Mouse (Mus musculus) hindbrain, embryonic 12.5 days (tissue): ENCODE data around the gene Slc13a3. TPM values are rescaled to one million over a fixed set of nuclear protein-coding genes. Genes with fewer than 3 reads are reported as not detected.
"Not testable (repeated sequence)": the region's sequence is repeated elsewhere in the genome, so short reads cannot be mapped to it uniquely, and the experiment has no call there.

Experiments
- ATAC-seq: fragments of 200-750 bp; cut with Nextera tagmentation; 2 replicates; pipeline ENCODE4 v1.8.0; 2017; ENCODE audit warnings: moderate TSS enrichment; ENCODE audit not compliant: low FRiP score
- H3K27ac ChIP-seq: fragments of 300-500 bp; sonication (generic); 2 replicates; pipeline ENCODE4 v1.5.1; 2016; ENCODE audit warnings: mild to moderate bottlenecking
- H3K27me3 ChIP-seq: fragments of 300-500 bp; sonication (generic); 2 replicates; pipeline ENCODE4 v1.6.1; 2016; ENCODE audit warnings: mild to moderate bottlenecking
- H3K36me3 ChIP-seq: fragments of 300-500 bp; sonication (generic); 2 replicates; pipeline ENCODE4 v1.6.1; 2016; ENCODE audit warnings: mild to moderate bottlenecking
- H3K4me1 ChIP-seq: fragments of 300-500 bp; sonication (generic); 2 replicates; pipeline ENCODE4 v1.6.1; 2016
- H3K4me2 ChIP-seq: fragments of 300-500 bp; sonication (generic); replicated peaks from 2 replicates; pipeline ENCODE4 v1.6.1; 2016; ENCODE audit warnings: mild to moderate bottlenecking
- H3K4me3 ChIP-seq: fragments of 300-500 bp; sonication (generic); 2 replicates; pipeline ENCODE4 v1.5.1; 2016; ENCODE audit warnings: mild to moderate bottlenecking
- H3K9ac ChIP-seq: fragments of 300-500 bp; sonication (generic); 2 replicates; pipeline ENCODE4 v1.6.1; 2016; ENCODE audit warnings: mild to moderate bottlenecking, moderate library complexity
- H3K9me3 ChIP-seq: fragments of 300-500 bp; sonication (generic); replicated peaks from 2 replicates; pipeline ENCODE4 v1.6.1; 2016; ENCODE audit warnings: mild to moderate bottlenecking
- WGBS: fragments of 180-500 bp; shearing (Covaris S2); methylation state at CpG from one replicate; pipeline ENCODE4 v1.1.7; 2016; 5-methylcytosine and 5-hydroxymethylcytosine counted together
- polyA plus RNA-seq: library from polyadenylated mRNA; unstranded; fragments of >200 nt; fragmentation: Nextera tagmentation; extraction: Ambion mirVana; gene quantifications from 2 replicates; pipeline ENCODE4 v1.2.1, GENCODE M21; 2016

The Slc13a3 gene
- polyA plus RNA-seq, result 0.55 and 1.2 TPM in 2 replicates

DNA sequence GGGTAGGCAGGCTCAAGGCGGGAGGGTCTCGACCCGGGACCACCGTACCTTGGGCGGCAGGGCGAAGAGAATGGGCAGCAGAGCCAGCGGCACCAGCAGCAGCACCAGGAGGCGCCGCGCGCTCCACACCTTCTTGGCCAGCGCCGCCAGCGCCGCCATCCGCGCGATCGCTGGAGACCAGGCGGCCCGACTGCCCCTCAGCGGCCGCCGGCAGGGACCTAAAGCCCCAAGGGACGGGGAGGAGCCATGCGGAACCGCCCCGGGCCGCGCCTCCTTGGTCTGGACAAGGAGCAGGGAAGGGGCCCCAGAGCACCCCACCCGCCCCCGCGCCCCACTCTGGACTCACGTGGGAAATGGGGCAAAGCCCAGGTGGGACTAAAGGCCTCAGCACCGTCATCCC, at the start of gene Slc13a3:
Gene Slc13a3, minus strand, starts transcription at position 228 of the 400 bp plus-strand sequence.
- H3K9me3 ChIP-seq, result no peaks in the 10 kb centered on the region
- no peak within 1 kb of the TSS for H3K27ac ChIP-seq
- peak within 1 kb of the TSS; percentile 51 for H3K4me2 ChIP-seq
- H3K9ac ChIP-seq, result peak within 1 kb of the TSS; percentile 43
- no peaks in the 10 kb centered on the region for H3K36me3 ChIP-seq
- peaks cover 17% of the 10 kb centered on the region for H3K4me1 ChIP-seq
- peaks cover 32% of the 10 kb centered on the region for H3K27me3 ChIP-seq
- no peak for ATAC-seq
- H3K4me3 ChIP-seq, result peak within 1 kb of the TSS; percentile 24
- WGBS, result 3% methylated on average over 31 of the region's 35 CpGs

DNA sequence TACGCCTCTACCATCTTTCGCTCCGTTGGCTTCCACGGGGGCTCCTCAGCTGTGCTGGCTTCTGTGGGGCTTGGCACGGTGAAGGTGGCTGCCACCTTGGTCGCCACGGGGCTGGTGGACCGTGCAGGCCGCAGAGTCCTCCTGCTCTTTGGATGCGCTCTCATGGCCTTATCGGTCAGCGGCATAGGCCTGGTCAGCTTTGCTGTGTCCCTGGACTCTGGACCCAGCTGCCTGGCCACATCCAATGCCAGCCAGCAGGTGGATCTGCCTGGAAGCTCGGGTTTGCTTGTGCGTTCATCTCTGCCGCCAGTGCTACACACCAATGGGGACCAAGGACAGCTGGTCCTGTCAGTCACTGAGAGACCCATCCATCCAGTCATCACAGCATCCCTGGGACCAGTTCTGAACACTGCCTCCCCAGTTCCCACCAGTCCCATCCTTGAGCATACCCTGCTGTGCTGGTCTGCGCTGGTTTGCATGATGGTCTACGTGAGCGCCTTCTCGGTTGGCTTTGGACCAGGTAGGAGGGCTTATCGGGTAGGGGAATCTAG, 42.2 kb upstream of the Slc13a3 start:
- WGBS, result 94% methylated on average over 20 of the region's 20 CpGs
- no peak for ATAC-seq
- Histone ChIP-seq H3K4me1 (peaks cover 16% of the 10 kb centered on the region), H3K27me3 (no peaks in the 10 kb centered on the region), H3K4me2 (no peak overlapping the region), H3K9ac (no peak overlapping the region), H3K4me3 (no peak overlapping the region), H3K9me3 (no peaks in the 10 kb centered on the region), H3K36me3 (no peaks in the 10 kb centered on the region), H3K27ac (no peak overlapping the region)

DNA sequence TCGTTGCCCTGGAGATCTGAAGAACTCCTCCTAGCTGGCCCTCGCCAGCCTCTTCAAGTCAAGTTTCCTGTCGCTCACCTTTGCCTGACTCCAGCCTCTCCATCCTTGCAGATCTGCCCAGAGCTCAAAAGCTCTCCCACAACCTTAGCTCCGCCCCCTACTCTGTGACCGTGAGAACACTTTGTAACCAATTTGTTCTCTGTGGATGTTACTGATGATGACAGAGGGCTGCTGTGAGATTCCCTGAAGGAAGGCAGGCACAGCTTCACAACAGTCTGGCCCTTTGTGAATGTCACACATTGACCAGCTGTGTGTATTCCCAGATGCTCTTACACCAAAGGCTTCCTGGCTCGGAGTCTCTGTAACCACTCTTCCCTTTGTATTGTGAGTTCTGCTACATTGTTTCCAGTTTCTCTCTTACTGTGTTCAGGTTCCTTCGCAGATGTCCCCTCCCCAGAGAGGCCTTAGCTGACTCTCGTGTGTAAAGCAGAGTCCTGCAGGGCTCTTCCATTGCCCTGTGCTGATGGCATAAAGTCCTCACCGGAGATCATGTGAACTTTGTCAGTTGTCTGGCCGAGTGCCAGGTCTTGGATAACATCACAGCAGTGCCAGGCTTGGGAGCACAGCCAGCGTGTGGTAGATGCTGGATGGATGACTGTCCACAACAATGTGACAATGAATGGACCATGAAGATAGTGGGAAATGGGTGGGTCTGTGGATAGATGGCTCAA, 40.0 kb upstream of the Slc13a3 start:
- WGBS, result 36% methylated on average over 11 of the region's 11 CpGs
- H3K27me3 ChIP-seq, result no peaks in the 10 kb centered on the region
- no peaks in the 10 kb centered on the region for H3K9me3 ChIP-seq
- peak overlapping the region; percentile 58 for H3K27ac ChIP-seq
- ATAC-seq, result peak; percentile 64
- peaks cover 16% of the 10 kb centered on the region for H3K4me1 ChIP-seq
- H3K4me2 ChIP-seq, result no peak overlapping the region
- no peak overlapping the region for H3K4me3 ChIP-seq
- H3K9ac ChIP-seq, result no peak overlapping the region
- H3K36me3 ChIP-seq, result no peaks in the 10 kb centered on the region

DNA sequence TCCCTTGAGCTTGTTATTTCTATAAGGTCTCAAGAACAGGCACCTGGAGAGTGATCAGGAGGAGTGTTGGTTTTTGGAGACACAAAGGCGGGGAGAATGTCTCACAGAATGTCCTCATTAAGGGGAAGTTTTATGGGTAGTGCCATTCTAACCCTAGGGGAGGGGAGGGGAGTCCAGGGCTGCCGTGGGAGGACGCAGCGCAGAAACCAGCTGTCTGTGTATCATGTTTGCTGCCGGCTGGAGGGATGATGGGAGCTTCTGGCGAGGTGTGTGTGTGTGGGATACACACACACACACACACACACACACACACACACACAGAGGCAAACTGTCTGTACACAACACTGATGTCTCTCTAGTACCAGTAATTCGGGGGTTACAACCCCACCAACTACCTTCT, 39.4 kb upstream of the Slc13a3 start:
- no peak overlapping the region for H3K9ac ChIP-seq
- no peak for ATAC-seq
- peak overlapping the region; percentile 58; the same call in 1 of the 2 replicates for H3K27ac ChIP-seq
- H3K27me3 ChIP-seq, result no peaks in the 10 kb centered on the region
- 48% methylated on average over 7 of the region's 7 CpGs for WGBS
- peaks cover 16% of the 10 kb centered on the region for H3K4me1 ChIP-seq
- no peak overlapping the region for H3K4me2 ChIP-seq
- H3K4me3 ChIP-seq, result no peak overlapping the region
- no peaks in the 10 kb centered on the region for H3K9me3 ChIP-seq
- no peaks in the 10 kb centered on the region for H3K36me3 ChIP-seq

DNA sequence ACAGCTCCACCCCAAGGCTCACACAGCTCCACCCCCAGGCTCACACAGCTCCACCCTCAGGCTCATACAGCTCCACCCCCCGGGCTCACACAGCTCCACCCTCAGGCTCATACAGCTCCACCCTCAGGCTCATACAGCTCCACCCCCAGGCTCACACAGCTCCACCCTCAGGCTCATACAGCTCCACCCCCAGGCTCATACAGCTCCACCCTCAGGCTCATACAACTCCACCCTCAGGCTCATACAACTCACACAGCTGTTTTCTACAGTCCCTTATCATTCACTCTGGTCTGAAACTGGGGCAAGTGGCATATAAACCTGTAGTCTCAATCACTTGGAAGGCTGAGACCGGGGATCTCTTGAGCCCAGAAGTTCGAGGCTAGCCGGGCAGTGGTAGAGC, 38.5 kb upstream of the Slc13a3 start:
- not testable (repeated sequence) for H3K9ac ChIP-seq, H3K4me3 ChIP-seq, H3K9me3 ChIP-seq, H3K27ac ChIP-seq, H3K36me3 ChIP-seq, ATAC-seq, H3K27me3 ChIP-seq, H3K4me2 ChIP-seq
- peaks cover 16% of the 10 kb centered on the region for H3K4me1 ChIP-seq
- WGBS, result 90% methylated on average over 4 of the region's 4 CpGs

DNA sequence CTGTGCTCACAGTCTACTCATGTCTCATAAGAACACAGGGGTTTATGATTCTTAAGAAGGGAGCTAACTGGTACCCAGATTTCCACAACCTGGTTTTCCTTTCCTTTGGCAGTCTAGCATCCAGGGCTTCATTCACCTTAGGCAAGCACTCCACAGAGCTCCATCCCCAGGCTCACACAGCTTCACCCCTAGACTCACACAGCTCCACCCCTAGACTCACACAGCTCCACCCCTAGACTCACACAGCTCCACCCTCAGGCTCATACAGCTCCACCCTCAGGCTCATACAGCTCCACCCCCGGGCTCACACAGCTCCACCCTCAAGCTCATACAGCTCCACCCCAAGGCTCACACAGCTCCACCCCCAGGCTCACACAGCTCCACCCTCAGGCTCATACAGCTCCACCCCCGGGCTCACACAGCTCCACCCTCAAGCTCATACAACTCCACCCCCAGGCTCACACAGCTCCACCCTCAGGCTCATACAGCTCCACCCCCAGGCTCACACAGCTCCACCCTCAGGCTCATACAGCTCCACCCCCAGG, 38.0 kb upstream of the Slc13a3 start:
- WGBS, result 81% methylated on average over 2 of the region's 2 CpGs
- H3K27ac ChIP-seq, H3K36me3 ChIP-seq, H3K9me3 ChIP-seq, H3K4me3 ChIP-seq, ATAC-seq, H3K4me2 ChIP-seq, H3K9ac ChIP-seq, H3K27me3 ChIP-seq: not testable (repeated sequence)
- H3K4me1 ChIP-seq, result peaks cover 16% of the 10 kb centered on the region

DNA sequence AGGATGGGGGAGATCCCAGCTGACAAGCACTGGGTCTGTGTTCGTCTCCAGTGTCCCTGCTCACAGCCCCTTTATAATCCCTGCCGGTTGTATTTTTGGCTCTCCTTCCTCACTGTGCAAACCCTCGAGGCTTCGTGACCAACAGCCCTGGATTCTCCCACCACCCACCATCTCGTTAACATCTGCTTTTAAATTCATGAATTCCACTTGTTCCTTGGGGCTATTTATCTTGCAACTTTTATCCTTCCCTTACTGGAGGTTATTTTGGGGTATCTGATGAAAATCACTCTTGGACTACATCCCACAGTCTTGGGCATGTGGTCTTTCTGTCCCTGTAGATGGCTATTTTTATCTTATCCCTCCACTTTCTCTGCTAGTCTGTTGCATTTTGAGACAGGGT, 37.4 kb upstream of the Slc13a3 start:
- no peak overlapping the region for H3K4me3 ChIP-seq
- WGBS, result 68% methylated on average over 5 of the region's 5 CpGs

DNA sequence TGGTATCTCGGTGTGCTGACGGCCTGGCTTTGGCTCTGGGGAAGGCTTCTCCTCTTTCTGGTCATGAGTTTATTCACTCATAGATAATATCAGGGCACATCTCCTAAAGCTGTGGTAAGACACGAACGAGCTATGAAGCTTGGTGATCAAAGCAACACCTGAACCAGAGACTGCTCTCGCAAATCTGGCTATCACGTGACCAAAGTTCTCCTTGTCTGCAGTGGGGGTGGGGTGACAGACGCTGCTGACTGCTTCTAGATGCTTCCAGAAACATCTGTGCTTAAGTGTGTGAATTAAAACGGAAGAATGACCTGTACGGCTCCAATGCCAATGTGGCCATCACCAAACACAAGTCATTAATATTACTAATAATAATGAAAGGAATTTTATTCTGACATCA, 36.7 kb upstream of the Slc13a3 start:
- no peak overlapping the region for H3K27ac ChIP-seq
- no peak overlapping the region for H3K4me2 ChIP-seq
- WGBS, result 82% methylated on average over 9 of the region's 9 CpGs
- no peaks in the 10 kb centered on the region for H3K9me3 ChIP-seq
- no peak overlapping the region for H3K4me3 ChIP-seq
- H3K9ac ChIP-seq, result no peak overlapping the region
- H3K36me3 ChIP-seq, result no peaks in the 10 kb centered on the region
- peaks cover 4% of the 10 kb centered on the region; the same call in 1 of the 2 replicates for H3K27me3 ChIP-seq
- H3K4me1 ChIP-seq, result peaks cover 18% of the 10 kb centered on the region
- ATAC-seq, result no peak

More for the DNA sequence above, 37.4 kb upstream of the Slc13a3 start:
- Histone ChIP-seq H3K9ac (no peak overlapping the region), H3K9me3 (no peaks in the 10 kb centered on the region), H3K36me3 (no peaks in the 10 kb centered on the region), H3K4me2 (no peak overlapping the region), H3K27ac (no peak overlapping the region), H3K4me1 (peaks cover 16% of the 10 kb centered on the region), H3K27me3 (0 out of 2 replicates have a peak, but pooled peaks cover 4% of the 10 kb centered on the region)
- no peak for ATAC-seq

DNA sequence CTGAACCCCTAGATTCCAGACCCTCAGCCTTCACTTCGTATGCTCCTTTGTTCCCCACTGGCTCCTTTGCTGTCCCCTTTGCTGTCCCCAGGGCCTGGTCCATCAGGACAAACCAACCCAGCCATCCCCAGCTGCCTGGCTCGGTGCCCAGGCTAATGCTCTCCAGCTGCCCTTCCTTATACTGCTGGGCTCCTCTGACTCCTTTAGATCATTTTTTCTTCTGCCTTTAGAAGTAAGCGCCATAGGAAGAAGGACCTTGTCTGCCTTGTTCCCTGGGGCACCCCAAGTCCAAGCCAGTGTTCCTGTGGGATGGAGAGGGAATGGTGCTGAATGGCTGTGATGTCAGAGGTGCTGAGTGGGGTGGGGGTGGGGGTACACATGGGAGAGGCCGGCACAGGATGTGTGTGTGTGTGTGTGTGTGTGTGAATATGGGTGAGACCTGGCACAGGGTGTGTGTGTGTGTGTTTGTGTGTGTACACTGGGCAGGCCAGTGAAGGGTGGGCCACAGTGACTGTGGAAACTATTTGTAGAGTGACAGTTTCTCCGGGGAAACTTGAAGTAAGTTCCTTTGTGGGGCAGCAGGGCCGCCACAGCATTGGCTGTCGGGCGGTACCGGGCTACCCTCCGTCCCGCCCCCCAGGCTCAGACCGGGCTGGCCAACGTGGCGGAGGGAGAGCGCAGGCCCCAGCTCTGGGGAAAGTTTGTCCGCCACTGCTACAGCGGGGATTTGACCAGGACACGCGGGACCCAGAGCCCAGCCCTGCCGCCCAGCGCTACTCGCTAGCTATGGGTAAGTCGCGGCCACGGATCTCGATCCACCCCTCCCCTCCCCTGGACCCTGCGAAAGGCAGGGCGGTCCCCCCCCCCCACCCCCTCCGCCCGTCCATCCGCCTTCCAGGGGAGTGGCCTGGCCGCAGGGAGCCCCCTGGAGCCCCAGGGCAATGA, 30.5 kb upstream of the Slc13a3 start, which contains the start of gene Slc2a10:
Gene Slc2a10, plus strand, starts transcription at position 529 of the 945 bp plus-strand sequence.
- Histone ChIP-seq H3K4me1 (peaks cover 20% of the 10 kb centered on the region), H3K9ac (peak within 1 kb of the TSS; percentile 67), H3K9me3 (no peaks in the 10 kb centered on the region), H3K4me3 (peak within 1 kb of the TSS; percentile 40), H3K4me2 (peak within 1 kb of the TSS; percentile 61), H3K27ac (peak within 1 kb of the TSS; percentile 36), H3K27me3 (peaks cover 11% of the 10 kb centered on the region; the same call in 1 of the 2 replicates), H3K36me3 (no peaks in the 10 kb centered on the region)
- ATAC-seq, result peak; percentile 81
- 4% methylated on average over 28 of the region's 32 CpGs for WGBS

DNA sequence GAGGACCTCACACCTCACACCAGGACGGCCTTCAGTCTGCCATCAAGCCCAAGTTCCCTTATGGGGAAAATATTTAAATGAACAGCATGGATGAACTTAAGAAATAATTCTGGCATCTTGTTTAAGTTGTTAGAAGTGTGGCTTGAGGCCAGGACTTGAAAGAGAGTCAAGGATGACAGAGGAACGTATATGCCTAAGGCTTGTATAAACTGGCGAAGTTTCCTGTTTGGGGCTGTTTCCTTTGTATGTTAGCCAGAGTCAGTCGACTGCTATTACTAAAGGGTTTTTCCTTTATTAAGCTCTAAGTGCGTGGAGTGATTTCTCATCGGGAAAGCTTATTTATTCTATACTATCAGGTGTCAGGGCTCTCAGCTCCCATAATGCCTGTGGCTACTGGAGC, 25.8 kb upstream of the Slc13a3 start:
- ATAC-seq, result no peak
- no peaks in the 10 kb centered on the region for H3K36me3 ChIP-seq
- no peak overlapping the region for H3K4me2 ChIP-seq
- H3K9me3 ChIP-seq, result no peaks in the 10 kb centered on the region
- H3K27me3 ChIP-seq, result no peaks in the 10 kb centered on the region
- 86% methylated on average over 6 of the region's 6 CpGs for WGBS
- H3K9ac ChIP-seq, result no peak overlapping the region
- no peak overlapping the region for H3K4me3 ChIP-seq
- H3K27ac ChIP-seq, result no peak overlapping the region
- H3K4me1 ChIP-seq, result peaks cover 18% of the 10 kb centered on the region

DNA sequence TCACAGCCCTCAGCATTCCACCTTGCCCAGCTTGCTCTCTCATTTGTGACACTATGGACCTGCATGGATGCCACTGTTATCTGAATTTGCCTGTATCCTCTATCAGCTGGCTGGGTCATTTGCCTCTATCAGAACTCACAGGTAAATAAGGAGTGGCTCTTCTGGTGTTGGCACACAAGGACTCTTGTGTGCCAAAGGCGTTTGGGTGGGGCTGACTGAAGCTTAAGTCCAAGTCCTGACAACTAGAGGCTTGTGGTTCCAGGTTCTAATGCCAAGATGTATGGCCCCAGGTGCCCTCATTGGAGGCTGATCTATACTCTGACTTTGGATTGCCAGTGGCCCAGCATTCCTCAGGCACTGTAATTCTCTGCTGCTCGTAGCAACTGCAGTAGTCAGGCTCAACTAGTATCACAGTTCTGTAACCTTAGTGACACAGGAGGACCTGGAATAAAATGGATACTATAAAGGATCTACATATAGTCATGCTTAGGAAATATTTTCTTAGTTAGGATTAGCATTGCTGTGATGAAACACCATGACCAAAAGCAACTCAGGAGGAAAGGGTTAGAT, 24.8 kb upstream of the Slc13a3 start:
- Histone ChIP-seq H3K4me2 (no peak overlapping the region), H3K4me3 (no peak overlapping the region), H3K36me3 (no peaks in the 10 kb centered on the region), H3K9me3 (no peaks in the 10 kb centered on the region), H3K27me3 (no peaks in the 10 kb centered on the region), H3K9ac (no peak overlapping the region), H3K27ac (no peak overlapping the region), H3K4me1 (peaks cover 12% of the 10 kb centered on the region)
- no peak for ATAC-seq
- 78% methylated on average over 2 of the region's 2 CpGs for WGBS

DNA sequence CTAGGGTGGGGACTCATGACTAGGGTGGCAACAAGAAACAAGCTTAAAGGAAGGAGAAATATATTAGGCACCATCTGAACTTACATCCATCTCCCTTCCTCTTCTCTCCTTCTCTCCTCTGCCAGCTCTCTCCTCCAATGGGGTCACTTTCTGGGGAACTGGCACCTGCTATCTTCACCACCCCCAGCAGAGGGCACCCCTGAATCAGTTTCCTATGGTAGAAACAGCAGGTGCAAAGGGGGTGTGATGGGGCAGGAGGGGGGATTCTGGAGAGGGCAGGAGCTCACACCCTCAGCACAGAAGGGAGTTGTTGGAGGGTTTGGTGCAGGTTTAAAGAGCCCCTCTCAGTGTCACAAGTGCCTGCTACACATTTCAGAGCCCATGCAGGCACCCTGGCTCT, 23.2 kb upstream of the Slc13a3 start:
- Histone ChIP-seq H3K4me3 (no peak overlapping the region), H3K27ac (no peak overlapping the region), H3K27me3 (no peaks in the 10 kb centered on the region), H3K9ac (no peak overlapping the region), H3K9me3 (no peaks in the 10 kb centered on the region), H3K4me2 (no peak overlapping the region), H3K36me3 (no peaks in the 10 kb centered on the region), H3K4me1 (peaks cover 20% of the 10 kb centered on the region)
- no peak for ATAC-seq
